Mouse (Mus musculus) heart, adult 9 months (tissue): ENCODE measurements around the gene B4galt1.

ENCODE experiments used
- DNase-seq, 2 experiments: peaks; one replicate each; pipeline ENCODE4 v3.0.0; 2022; ENCODE audit warnings: low spot score in 2 of 2

Gene B4galt1

GRCm38 (mm10) chr4:40781143-40781542 is 72.7 kb downstream of the B4galt1 start:
- no peak for DNase-seq

- DNase-seq = no peak
These were observed 75.1 kb downstream of the B4galt1 start for GRCm38 (mm10) chr4:40778656-40779055.

- DNase-seq = no peak
These were observed 76.7 kb downstream of the B4galt1 start for GRCm38 (mm10) chr4:40777116-40777515.

- DNase-seq = no peak
These were observed 77.4 kb downstream of the B4galt1 start for GRCm38 (mm10) chr4:40776416-40776815.

GRCm38 (mm10) chr4:40774279-40775259 is 79.2 kb downstream of the B4galt1 start:
- peak; percentile 57 to 68 for DNase-seq

GRCm38 (mm10) chr4:40759876-40760275 is 93.9 kb downstream of the B4galt1 start:
- no peak for DNase-seq

GRCm38 (mm10) chr4:40757780-40758420 is 95.9 kb downstream of the B4galt1 start, which contains the start of gene Smu1:
Gene Smu1, minus strand, starts transcription at chr4:40757923.
- peak; percentile 93 to 94 for DNase-seq

- no peak for DNase-seq
These were observed 96.5 kb downstream of the B4galt1 start for GRCm38 (mm10) chr4:40757157-40757779.
